Mouse (Mus musculus): ENCODE results near the gene Amy2a5. TPM values are rescaled to one million over a fixed set of nuclear protein-coding genes. Genes with fewer than 3 reads are reported as not detected.
"Not testable (repeated sequence)": the region's sequence is repeated elsewhere in the genome, so short reads cannot be mapped to it uniquely, and the experiment has no call there.

Amy2a5 gene
- 18.5 TPM in 1 of 2 replicates, not detected in the other for polyA plus RNA-seq (2014; fragmentation: Nextera tagmentation; extraction: Ambion mirVana)

GRCm38 (mm10) chr3:113258737-113259136 is at the start of gene Amy2a5:
Amy2a5 (minus strand) TSS chr3:113258837.
- not testable (repeated sequence) for H3K27ac ChIP-seq (ENCODE audit: low read depth); H3K4me1 ChIP-seq (replicated peaks; ENCODE audit: control insufficient read depth, insufficient read depth, low read length); ATAC-seq (replicated peaks; ENCODE audit: low FRiP score, low TSS enrichment, low read depth); DNase-seq (ENCODE audit: low spot score); H3K9ac ChIP-seq (ENCODE audit: low read length); H3K4me3 ChIP-seq (ENCODE audit: low read depth, low read length); H3K36me3 ChIP-seq (ENCODE audit: control insufficient read depth, insufficient read depth, low read length); H3K4me2 ChIP-seq (ENCODE audit: low read length); H3K27me3 ChIP-seq (replicated peaks; ENCODE audit: control insufficient read depth, insufficient read depth, low read length); H3K9me3 ChIP-seq (ENCODE audit: control insufficient read depth, low read length)
- no CpG with 5 or more reads among the region's 4 CpGs for WGBS

DNA sequence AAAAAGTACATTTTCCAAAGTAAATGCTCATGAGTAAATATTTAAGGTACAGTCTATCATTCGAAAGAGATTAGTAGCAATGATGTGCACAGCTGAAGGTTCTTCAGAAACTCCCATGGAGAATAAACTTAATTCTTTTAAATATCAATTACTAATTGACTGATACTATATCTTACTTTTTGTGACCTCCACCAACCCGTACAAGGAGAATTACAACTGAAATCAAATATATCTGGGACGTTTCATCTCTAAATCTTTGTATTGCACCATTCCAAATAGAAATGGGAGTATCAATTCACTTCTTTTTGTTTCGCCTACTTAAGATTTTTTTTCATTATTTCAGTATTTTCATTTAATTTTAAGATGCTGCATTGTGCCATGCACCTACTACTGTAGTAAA is 32.7 kb upstream of the Amy2a5 start, which contains the start of gene Amy2a4:
Gene Amy2a4 (minus strand): TSS at position 101 of the 400 bp plus-strand sequence.
- DNase-seq (ENCODE audit: low spot score); H3K4me2 ChIP-seq (ENCODE audit: low read length); H3K9me3 ChIP-seq (ENCODE audit: control insufficient read depth, low read length); ATAC-seq (replicated peaks; ENCODE audit: low FRiP score, low TSS enrichment, low read depth); H3K36me3 ChIP-seq (ENCODE audit: control insufficient read depth, insufficient read depth, low read length); H3K9ac ChIP-seq (ENCODE audit: low read length); H3K4me3 ChIP-seq (ENCODE audit: low read depth, low read length); H3K27ac ChIP-seq (ENCODE audit: low read depth); H3K27me3 ChIP-seq (replicated peaks; ENCODE audit: control insufficient read depth, insufficient read depth, low read length); H3K4me1 ChIP-seq (replicated peaks; ENCODE audit: control insufficient read depth, insufficient read depth, low read length): not testable (repeated sequence)
- WGBS = no CpG with 5 or more reads among the region's 4 CpGs

DNA sequence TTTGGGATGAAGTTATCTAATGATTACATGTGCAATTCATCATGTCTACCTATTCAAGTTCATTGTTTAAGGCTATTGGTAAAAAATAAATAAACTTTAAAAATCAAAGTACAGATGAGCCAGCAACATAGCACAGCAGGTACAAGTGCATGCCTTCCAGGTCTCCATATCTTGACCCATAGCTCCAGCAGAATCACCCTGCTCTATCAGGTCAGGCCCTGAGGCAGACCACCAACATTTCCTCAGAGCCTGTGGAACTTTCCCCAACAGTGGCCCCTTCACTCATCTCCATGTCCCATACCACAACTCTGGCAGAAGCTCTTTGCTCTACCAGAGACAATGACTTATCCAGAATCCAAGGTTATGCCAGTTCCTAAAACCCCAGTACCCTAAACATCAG is 21.6 kb upstream of the Amy2a5 start:
- H3K27me3 ChIP-seq (replicated peaks; ENCODE audit: control insufficient read depth, insufficient read depth, low read length); H3K4me3 ChIP-seq (ENCODE audit: low read depth, low read length); ATAC-seq (replicated peaks; ENCODE audit: low FRiP score, low TSS enrichment, low read depth); H3K9ac ChIP-seq (ENCODE audit: low read length); H3K9me3 ChIP-seq (ENCODE audit: control insufficient read depth, low read length); H3K36me3 ChIP-seq (ENCODE audit: control insufficient read depth, insufficient read depth, low read length); H3K27ac ChIP-seq (ENCODE audit: low read depth); H3K4me2 ChIP-seq (ENCODE audit: low read length); H3K4me1 ChIP-seq (replicated peaks; ENCODE audit: control insufficient read depth, insufficient read depth, low read length); DNase-seq (ENCODE audit: low spot score): not testable (repeated sequence)

DNA sequence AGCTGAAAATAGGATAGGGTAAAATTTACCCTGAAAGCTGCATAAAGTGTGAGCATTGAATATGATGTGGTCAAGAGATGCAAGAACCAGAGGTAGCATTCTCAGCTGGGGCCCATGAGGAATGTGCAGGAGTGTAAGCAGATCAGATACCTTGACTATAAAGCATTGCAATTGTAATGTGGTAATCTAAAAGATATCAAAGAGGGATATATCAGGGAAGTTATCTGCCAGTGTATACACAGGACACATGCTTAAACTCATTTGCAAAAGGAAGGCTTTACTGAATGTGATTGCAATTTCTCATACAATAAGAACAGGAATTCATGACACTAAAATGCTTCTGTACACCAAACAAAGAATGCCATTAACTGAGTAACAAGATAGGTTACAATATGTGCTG is 20.9 kb upstream of the Amy2a5 start:
- not testable (repeated sequence) for H3K4me2 ChIP-seq (ENCODE audit: low read length); H3K4me3 ChIP-seq (ENCODE audit: low read depth, low read length); H3K36me3 ChIP-seq (ENCODE audit: control insufficient read depth, insufficient read depth, low read length); H3K9me3 ChIP-seq (ENCODE audit: control insufficient read depth, low read length); ATAC-seq (replicated peaks; ENCODE audit: low FRiP score, low TSS enrichment, low read depth); H3K27me3 ChIP-seq (replicated peaks; ENCODE audit: control insufficient read depth, insufficient read depth, low read length); DNase-seq (ENCODE audit: low spot score); H3K27ac ChIP-seq (ENCODE audit: low read depth); H3K4me1 ChIP-seq (replicated peaks; ENCODE audit: control insufficient read depth, insufficient read depth, low read length); H3K9ac ChIP-seq (ENCODE audit: low read length)

DNA sequence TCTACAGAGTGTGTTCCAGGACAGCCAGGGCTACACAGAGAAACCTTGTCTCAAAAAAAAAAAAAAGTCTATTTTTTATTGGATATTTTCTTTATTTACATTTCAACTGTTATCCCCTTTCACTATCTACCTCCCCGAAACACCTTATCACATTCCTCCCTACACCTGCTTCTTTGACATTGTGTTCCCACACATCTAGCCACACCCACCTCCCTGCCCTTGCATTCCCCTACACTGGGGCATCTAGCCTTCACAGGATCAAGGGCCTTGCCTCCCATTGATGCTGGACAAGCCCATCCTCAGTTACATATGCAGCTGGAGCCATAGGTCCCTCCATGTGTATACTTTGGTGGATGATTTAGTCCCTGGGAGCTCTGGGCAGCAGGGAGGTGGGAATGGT is 31.5 kb downstream of the Amy2a5 start:
- no peaks in the 10 kb centered on the region for H3K4me1 ChIP-seq (replicated peaks; ENCODE audit: control insufficient read depth, insufficient read depth, low read length)
- DNase-seq (ENCODE audit: low spot score) (no peak), ATAC-seq (replicated peaks; ENCODE audit: low FRiP score, low TSS enrichment, low read depth) (no peak)
- no peaks in the 10 kb centered on the region for H3K9me3 ChIP-seq (ENCODE audit: control insufficient read depth, low read length)
- 80% methylated on average over 1 of the region's 1 CpGs for WGBS
- no peak overlapping the region for H3K27ac ChIP-seq (ENCODE audit: low read depth)
- no peak overlapping the region for H3K4me2 ChIP-seq (ENCODE audit: low read length)
- no peaks in the 10 kb centered on the region for H3K27me3 ChIP-seq (replicated peaks; ENCODE audit: control insufficient read depth, insufficient read depth, low read length)
- H3K9ac ChIP-seq (ENCODE audit: low read length) = no peak overlapping the region
- no peak overlapping the region for H3K4me3 ChIP-seq (ENCODE audit: low read depth, low read length)
- no peaks in the 10 kb centered on the region for H3K36me3 ChIP-seq (ENCODE audit: control insufficient read depth, insufficient read depth, low read length)

Other genes starting within 250 kb of the Amy2a5 start
- 39.1 TPM in 1 of 2 replicates, not detected in the other for gene Amy2a4, start 32.6 kb upstream of the Amy2a5 start, polyA plus RNA-seq (2014; fragmentation: Nextera tagmentation; extraction: Ambion mirVana)
- gene Amy2a3, start 65.2 kb upstream of the Amy2a5 start, polyA plus RNA-seq (2014; fragmentation: Nextera tagmentation; extraction: Ambion mirVana) = 39.1 TPM in 1 of 2 replicates, not detected in the other
- gene Amy2a2, start 97.8 kb upstream of the Amy2a5 start, polyA plus RNA-seq (2014; fragmentation: Nextera tagmentation; extraction: Ambion mirVana) = 39.1 TPM in 1 of 2 replicates, not detected in the other